Mouse (Mus musculus) MEL (cell line): Measurements from ENCODE around the gene Myl7.

Source experiments
- CTCF ChIP-seq, 3 experiments: IDR thresholded peaks in 2 of 3; conservative IDR thresholded peaks in 1 of 3; 2 replicates each; pipeline ENCODE4 v1.5.1; 2011 to 2012; ENCODE audit warnings: low read length in 3 of 3, low read depth in 2 of 3, mild to moderate bottlenecking in 2 of 3, improper control_type of control experiment in 1 of 3, inconsistent platforms in 1 of 3, mixed read lengths in 1 of 3, moderate library complexity in 1 of 3; ENCODE audit not compliant: control insufficient read depth in 1 of 3, insufficient read depth in 1 of 3, poor library complexity in 1 of 3, severe bottlenecking in 1 of 3
- GATA1 ChIP-seq: IDR thresholded peaks from 2 replicates; pipeline ENCODE4 v1.6.1; 2011; ENCODE audit warnings: low read depth, low read length, improper control_type of control experiment
- POLR2A ChIP-seq, 2 experiments: IDR thresholded peaks; 2 replicates each; pipeline ENCODE4 v1.6.1; 2011 to 2012; ENCODE audit warnings: low read length in 2 of 2, mild to moderate bottlenecking in 2 of 2, control low read depth in 1 of 2, improper control_type of control experiment in 1 of 2, low read depth in 1 of 2, moderate library complexity in 1 of 2; ENCODE audit not compliant: control insufficient read depth in 1 of 2, insufficient read depth in 1 of 2, poor library complexity in 1 of 2
- POLR2AphosphoS2 ChIP-seq: IDR thresholded peaks from 2 replicates; pipeline ENCODE4 v1.6.1; 2011; ENCODE audit warnings: low read length, improper control_type of control experiment
- TBP ChIP-seq: IDR thresholded peaks from 2 replicates; pipeline ENCODE4 v1.8.0; 2011; ENCODE audit warnings: low read depth, low read length, improper control_type of control experiment

DNA sequence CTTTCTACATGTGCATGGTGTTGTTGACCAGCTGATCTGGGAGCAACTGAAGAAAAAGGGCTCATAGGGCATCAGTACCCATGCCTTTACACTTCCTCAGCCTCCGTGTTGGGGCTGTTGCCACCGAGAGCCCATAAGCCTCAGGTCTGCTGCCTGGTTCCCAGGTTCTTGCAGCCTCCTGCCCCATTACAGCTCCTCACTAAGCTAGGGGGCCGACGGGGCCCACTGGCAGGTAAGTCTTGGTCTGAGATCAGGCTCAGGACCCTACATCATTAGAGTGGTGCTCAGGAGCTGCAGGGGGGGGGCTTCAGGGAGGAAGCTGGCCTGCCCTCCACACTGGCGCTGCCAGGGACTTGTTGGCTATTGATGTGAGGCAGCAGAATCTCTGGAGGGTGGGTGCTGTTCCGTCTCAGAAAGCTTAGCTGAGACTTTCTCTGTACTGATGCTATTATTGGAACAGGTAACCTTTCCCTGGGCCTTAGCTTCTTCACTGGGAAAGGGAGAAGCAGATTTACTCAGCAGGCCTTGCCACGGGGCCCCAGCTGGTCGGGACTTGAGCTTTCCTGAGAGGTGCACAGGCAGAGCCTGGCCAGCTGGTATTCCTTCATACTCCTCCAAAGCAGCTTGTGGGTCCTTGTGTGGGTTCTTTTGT lies 42.0 kb downstream of the Myl7 start:
- TF ChIP-seq CTCF (IDR thresholded peaks at IDR 0.05 in 2 of 3, conservative IDR thresholded peaks at IDR 0.05 in 1 of 3; ENCODE audit: control insufficient read depth in 1 of 3, insufficient read depth in 1 of 3, low read depth in 2 of 3, low read length in 3 of 3, poor library complexity in 1 of 3, severe bottlenecking in 1 of 3) (no peak), POLR2AphosphoS2 (no peak), GATA1 (no peak), TBP (no peak), POLR2A (IDR thresholded peaks at IDR 0.05; ENCODE audit: control insufficient read depth in 1 of 2, insufficient read depth in 1 of 2, low read depth in 1 of 2, low read length in 2 of 2, poor library complexity in 1 of 2) (no peak)
